Mouse (Mus musculus): ENCODE measurements at regions not wholly inside any gene's neighbourhood (a gene's known extent, or its start where the extent isn't known, plus 50 kb on each side); places are given as distances from the start of the nearest gene placed in this dataset.

DNA sequence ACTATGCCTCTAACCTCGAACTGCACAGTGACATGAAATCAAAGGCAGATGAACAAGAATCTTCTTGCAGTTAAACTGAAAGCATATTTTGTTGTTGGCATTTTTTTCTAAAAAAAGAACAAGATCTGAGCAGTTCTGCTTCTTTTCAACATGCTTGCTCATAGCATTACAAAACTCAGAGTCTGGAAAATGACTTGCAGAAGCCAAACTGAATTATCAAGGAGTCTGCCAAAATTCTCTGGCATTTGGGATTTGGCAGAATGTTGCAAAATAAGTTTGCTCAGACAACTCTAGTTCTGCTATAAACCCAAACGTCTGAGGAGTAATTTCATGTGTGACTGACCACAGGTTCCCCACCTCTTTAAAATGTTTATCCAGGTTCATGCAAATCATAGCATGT, 907.3 kb upstream of the Gm37988 start:
- no peak for DNase-seq (ENCODE audit: low read depth, low spot score)

DNA sequence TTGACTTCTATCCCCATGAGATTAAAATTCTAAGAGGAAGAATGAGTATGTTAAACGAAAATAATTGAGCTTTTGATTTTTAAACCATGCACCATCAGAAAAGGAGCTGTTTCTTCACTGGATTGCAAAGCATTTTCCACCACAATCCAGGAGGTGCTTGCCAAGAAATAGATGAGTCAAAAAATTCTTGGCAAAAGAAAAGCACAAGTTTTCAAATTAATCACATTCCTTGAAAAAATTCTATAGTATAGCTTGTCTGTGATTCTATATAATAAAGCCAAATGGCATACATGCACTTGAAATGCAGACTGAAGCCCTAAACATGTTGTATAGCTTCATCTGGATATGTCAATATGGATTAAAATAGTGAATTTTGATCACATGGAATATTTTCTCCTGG, 904.3 kb upstream of the Gm37988 start:
- DNase-seq (ENCODE audit: low read depth, low spot score): no peak

GRCm38 (mm10) chr1:3912499-3912898, 895.2 kb upstream of the Gm37988 start:
- no peak for DNase-seq (ENCODE audit: low read depth, low spot score)

DNA sequence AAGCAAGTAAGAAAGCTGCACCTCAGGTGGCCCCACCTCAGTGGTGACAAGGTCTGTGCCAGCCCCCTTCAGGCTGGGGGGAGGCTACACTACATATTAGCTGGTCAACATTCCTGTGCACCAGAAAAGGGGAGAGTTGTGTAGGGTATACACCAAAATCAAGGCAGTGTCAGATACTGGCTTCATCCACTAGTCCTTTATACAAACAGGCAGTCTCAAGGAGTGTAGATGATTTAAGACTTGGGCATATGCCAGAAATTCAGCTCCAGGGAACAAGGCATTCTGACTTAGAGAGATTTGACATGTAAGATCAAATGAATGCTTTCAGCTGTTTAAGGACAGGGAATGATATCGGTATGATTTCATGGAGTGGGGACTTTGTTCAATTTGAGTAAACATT, 894.1 kb upstream of the Gm37988 start:
- DNase-seq (ENCODE audit: low read depth, low spot score): peak; percentile 7
